Mouse (Mus musculus) forebrain, embryonic 11.5 days (tissue): ENCODE data around the gene Magi1. TPM values are rescaled to one million over a fixed set of nuclear protein-coding genes. Genes with fewer than 3 reads are reported as not detected.

Source experiments
- ATAC-seq: fragments of 200-750 bp; cut with Nextera tagmentation; replicated peaks from 2 replicates; pipeline ENCODE4 v1.8.0; 2017; ENCODE audit warnings: moderate TSS enrichment; ENCODE audit not compliant: low FRiP score
- DNase-seq: peaks from one replicate; pipeline ENCODE4 v3.0.0-alpha.2; 2017; ENCODE audit warnings: low spot score
- H3K27ac ChIP-seq: fragments of 300-500 bp; sonication (generic); 2 replicates; pipeline ENCODE4 v1.5.1; 2014; ENCODE audit warnings: low read depth, low read length
- H3K27me3 ChIP-seq: fragments of 300-500 bp; sonication (generic); 2 replicates; pipeline ENCODE4 v1.6.1; 2014; ENCODE audit warnings: mild to moderate bottlenecking, low read length, mixed read lengths; ENCODE audit not compliant: control insufficient read depth, insufficient read depth
- H3K36me3 ChIP-seq: fragments of 300-500 bp; sonication (generic); 2 replicates; pipeline ENCODE4 v1.6.1; 2014; ENCODE audit warnings: mild to moderate bottlenecking, low read length, moderate library complexity, mixed read lengths; ENCODE audit not compliant: control insufficient read depth, insufficient read depth
- H3K4me1 ChIP-seq: fragments of 300-500 bp; sonication (generic); replicated peaks from 2 replicates; pipeline ENCODE4 v1.6.1; 2014; ENCODE audit warnings: low read length, mixed read lengths; ENCODE audit not compliant: control insufficient read depth, insufficient read depth
- H3K4me2 ChIP-seq: fragments of 300-500 bp; sonication (generic); 2 replicates; pipeline ENCODE4 v1.6.1; 2014; ENCODE audit warnings: low read depth, mild to moderate bottlenecking, low read length, moderate library complexity, mixed read lengths; ENCODE audit not compliant: severe bottlenecking
- H3K4me3 ChIP-seq: fragments of 300-500 bp; sonication (generic); 2 replicates; pipeline ENCODE4 v1.5.1; 2014; ENCODE audit warnings: low read depth, low read length
- H3K9ac ChIP-seq: fragments of 300-500 bp; sonication (generic); 2 replicates; pipeline ENCODE4 v1.6.1; 2014; ENCODE audit warnings: low read length
- H3K9me3 ChIP-seq: fragments of 300-500 bp; sonication (generic); 2 replicates; pipeline ENCODE4 v1.6.1; 2016; ENCODE audit warnings: low read length, mixed read lengths; ENCODE audit not compliant: control insufficient read depth
- WGBS: fragments of 180-500 bp; shearing (Covaris S2); extraction: QIAGEN DNeasy Blood & Tissue Kit; methylation state at CpG from one replicate; pipeline ENCODE4 v1.1.7; 2014; 5-methylcytosine and 5-hydroxymethylcytosine counted together
- polyA plus RNA-seq: library from polyadenylated mRNA; unstranded; fragments of >200 nt; fragmentation: Nextera tagmentation; extraction: Ambion mirVana; gene quantifications from 2 replicates; pipeline ENCODE4 v1.2.1, GENCODE M21; 2014

Magi1 gene
- polyA plus RNA-seq, 1 experiment from 2014 or later: 44.3 TPM

GRCm38 (mm10) chr6:93727630-93728178, 556.0 kb downstream of the Magi1 start:
- Histone ChIP-seq H3K9ac (no peak overlapping the region), H3K9me3 (no peaks in the 10 kb centered on the region), H3K36me3 (no peaks in the 10 kb centered on the region), H3K27ac (no peak overlapping the region), H3K4me1 (peaks cover 9% of the 10 kb centered on the region; the same call in 1 of the 2 replicates), H3K4me3 (no peak overlapping the region), H3K27me3 (no peaks in the 10 kb centered on the region), H3K4me2 (no peak overlapping the region)
- ATAC-seq (no peak), DNase-seq (no peak)
- WGBS: 54% methylated on average over 15 of the region's 15 CpGs

- H3K9me3 ChIP-seq: no peaks in the 10 kb centered on the region
- H3K4me2 ChIP-seq: no peak overlapping the region
- no peak overlapping the region for H3K27ac ChIP-seq
- peaks cover 9% of the 10 kb centered on the region; the same call in 1 of the 2 replicates for H3K4me1 ChIP-seq
- no peak overlapping the region for H3K4me3 ChIP-seq
- no peak for DNase-seq
- H3K9ac ChIP-seq: no peak overlapping the region
- H3K27me3 ChIP-seq: no peaks in the 10 kb centered on the region
- H3K36me3 ChIP-seq: no peaks in the 10 kb centered on the region
- WGBS: 48% methylated on average over 7 of the region's 7 CpGs
- no peak for ATAC-seq
These were observed 556.8 kb downstream of the Magi1 start for GRCm38 (mm10) chr6:93726829-93727455.

GRCm38 (mm10) chr6:93726121-93726520, 557.6 kb downstream of the Magi1 start:
- ATAC-seq (no peak), DNase-seq (no peak)
- no peaks in the 10 kb centered on the region for H3K9me3 ChIP-seq
- H3K36me3 ChIP-seq: no peaks in the 10 kb centered on the region
- H3K4me3 ChIP-seq: no peak overlapping the region
- H3K4me2 ChIP-seq: no peak overlapping the region
- no peak overlapping the region for H3K27ac ChIP-seq
- WGBS: 81% methylated on average over 10 of the region's 10 CpGs
- no peak overlapping the region for H3K9ac ChIP-seq
- no peaks in the 10 kb centered on the region for H3K27me3 ChIP-seq
- peaks cover 9% of the 10 kb centered on the region; the same call in 1 of the 2 replicates for H3K4me1 ChIP-seq

GRCm38 (mm10) chr6:93724749-93725148, 559.0 kb downstream of the Magi1 start:
- no peak overlapping the region for H3K4me3 ChIP-seq
- no peak overlapping the region for H3K4me2 ChIP-seq
- no peak overlapping the region for H3K9ac ChIP-seq
- H3K4me1 ChIP-seq: peaks cover 9% of the 10 kb centered on the region; the same call in 1 of the 2 replicates
- no peaks in the 10 kb centered on the region for H3K36me3 ChIP-seq
- H3K9me3 ChIP-seq: no peaks in the 10 kb centered on the region
- ATAC-seq (no peak), DNase-seq (no peak)
- no peak overlapping the region for H3K27ac ChIP-seq
- 37% methylated on average over 7 of the region's 7 CpGs for WGBS
- no peaks in the 10 kb centered on the region for H3K27me3 ChIP-seq

- 84% methylated on average over 2 of the region's 2 CpGs for WGBS
- Histone ChIP-seq H3K27me3 (no peaks in the 10 kb centered on the region), H3K27ac (no peak overlapping the region), H3K9me3 (no peaks in the 10 kb centered on the region), H3K4me1 (peaks cover 12% of the 10 kb centered on the region), H3K9ac (no peak overlapping the region), H3K4me2 (no peak overlapping the region), H3K4me3 (no peak overlapping the region), H3K36me3 (no peaks in the 10 kb centered on the region)
- ATAC-seq (no peak), DNase-seq (no peak)
These were observed 560.5 kb downstream of the Magi1 start for GRCm38 (mm10) chr6:93723226-93723625.

GRCm38 (mm10) chr6:93719532-93719931, 564.2 kb downstream of the Magi1 start:
- Histone ChIP-seq H3K9ac (no peak overlapping the region), H3K27me3 (0 out of 2 replicates have a peak, but pooled peaks cover 2% of the 10 kb centered on the region), H3K4me3 (no peak overlapping the region), H3K4me2 (no peak overlapping the region), H3K4me1 (peaks cover 15% of the 10 kb centered on the region), H3K9me3 (no peaks in the 10 kb centered on the region), H3K36me3 (no peaks in the 10 kb centered on the region), H3K27ac (no peak overlapping the region)
- DNase-seq (no peak), ATAC-seq (no peak)
- whole genome bisulfite sequencing: 52% methylated on average over 4 of the region's 4 CpGs

GRCm38 (mm10) chr6:93718385-93718784, 565.3 kb downstream of the Magi1 start:
- no peak for DNase-seq
- no peak overlapping the region for H3K4me3 ChIP-seq

GRCm38 (mm10) chr6:93717826-93718375, 565.8 kb downstream of the Magi1 start:
- no peak for DNase-seq
- peak; percentile 58; the same call in 1 of the 2 replicates for ATAC-seq
- H3K27ac ChIP-seq: no peak overlapping the region

More at GRCm38 (mm10) chr6:93718385-93718784, 565.3 kb downstream of the Magi1 start:
- H3K27ac ChIP-seq: no peak overlapping the region
- 0 out of 2 replicates have a peak, but pooled peaks cover 2% of the 10 kb centered on the region for H3K27me3 ChIP-seq
- H3K4me1 ChIP-seq: peaks cover 15% of the 10 kb centered on the region
- no peaks in the 10 kb centered on the region for H3K36me3 ChIP-seq
- no peak for ATAC-seq
- H3K9me3 ChIP-seq: no peaks in the 10 kb centered on the region
- H3K4me2 ChIP-seq: no peak overlapping the region
- 15% methylated on average over 5 of the region's 5 CpGs for WGBS
- H3K9ac ChIP-seq: no peak overlapping the region

More at GRCm38 (mm10) chr6:93717826-93718375, 565.8 kb downstream of the Magi1 start:
- no peaks in the 10 kb centered on the region for H3K36me3 ChIP-seq
- no peak overlapping the region for H3K4me2 ChIP-seq
- 0 out of 2 replicates have a peak, but pooled peaks cover 2% of the 10 kb centered on the region for H3K27me3 ChIP-seq
- H3K9ac ChIP-seq: no peak overlapping the region
- peaks cover 15% of the 10 kb centered on the region for H3K4me1 ChIP-seq
- H3K9me3 ChIP-seq: no peaks in the 10 kb centered on the region
- H3K4me3 ChIP-seq: no peak overlapping the region
- WGBS: 41% methylated on average over 7 of the region's 7 CpGs
